Mouse (Mus musculus) left cerebral cortex, postnatal 25 days (tissue): ENCODE results near the gene Arl4d. TPM values are rescaled to one million over a fixed set of nuclear protein-coding genes. Genes with fewer than 3 reads are reported as not detected.
"Not testable (repeated sequence)": the region's sequence is repeated elsewhere in the genome, so short reads cannot be mapped to it uniquely, and the experiment has no call there.

Experiments used
- DNase-seq, 2 experiments: peaks; one replicate each; pipeline ENCODE4 v3.0.0; 2022; ENCODE audit warnings: low spot score in 2 of 2, mixed read lengths in 1 of 2
- intact Hi-C: fragments of 180-260 bp; cut with DNase I; formaldehyde crosslinking; loops from one replicate; pipeline ENCODE4 v1.15.1; 2025
- total RNA-seq, 2 experiments: library from RNA; stranded (reverse); gene quantifications; 2 replicates each; pipeline ENCODE4 v1.2.3; 2021

The Arl4d gene
- total RNA-seq, 2 experiments from 2014 or later = 23.9 to 32.1 TPM

DNA sequence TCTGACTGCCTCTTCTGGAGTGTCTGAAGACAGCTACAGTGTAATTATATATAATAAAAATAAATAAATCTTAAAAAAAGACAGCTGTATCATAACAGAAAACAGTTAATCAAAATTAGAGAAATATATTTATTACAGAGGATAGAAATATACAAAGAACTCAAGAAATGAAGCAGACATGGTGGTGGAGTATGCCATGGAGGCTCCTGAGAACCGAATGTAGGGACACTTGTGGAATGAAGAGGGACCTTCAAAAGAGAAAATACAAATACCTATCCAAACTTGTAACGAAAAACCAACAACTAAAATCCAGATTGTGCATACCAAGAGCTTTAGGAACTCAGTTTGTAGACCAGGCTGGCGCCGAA is 20.3 kb upstream of the Arl4d start:
- DNase-seq, intact Hi-C loops: not testable (repeated sequence)

DNA sequence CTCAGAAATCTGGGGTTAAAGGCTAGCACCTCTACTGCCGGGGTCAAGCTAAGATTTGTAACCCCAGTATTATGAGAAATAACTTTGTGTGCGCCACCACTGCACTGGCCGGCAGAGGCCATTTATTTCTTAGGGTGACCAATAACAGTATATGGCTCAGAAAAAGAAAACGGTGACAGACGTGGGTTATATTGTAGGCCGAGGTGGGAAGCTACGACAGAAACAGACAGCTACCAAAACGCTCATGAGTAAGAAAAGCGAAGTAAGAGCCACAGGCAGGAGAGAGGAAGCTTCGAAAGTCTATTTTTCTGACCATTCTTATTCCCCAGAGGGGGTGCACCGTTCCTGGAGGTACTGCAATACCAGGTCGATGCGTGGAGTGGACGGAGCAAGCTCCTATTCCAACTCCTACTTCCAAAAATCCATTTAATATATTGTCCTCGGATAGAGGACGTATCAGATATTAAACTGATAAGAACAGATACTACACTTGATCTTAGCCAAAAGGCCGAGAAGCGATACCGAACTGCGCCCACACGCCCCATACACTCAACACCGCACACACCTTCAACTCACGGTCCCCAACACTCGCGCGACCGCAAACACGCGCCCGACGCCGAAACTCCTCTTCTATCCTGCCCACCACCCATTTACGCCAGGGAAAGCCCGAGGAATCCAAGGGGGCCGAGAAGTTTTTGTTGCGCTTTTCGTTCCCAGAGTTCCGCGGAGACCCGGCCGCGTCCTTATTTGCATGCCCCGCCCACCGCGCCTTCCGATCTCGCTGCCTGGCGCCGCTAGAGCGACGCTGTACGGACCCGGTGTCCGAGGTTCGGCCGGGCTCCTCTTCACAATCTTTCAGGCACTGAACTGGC is 19.7 kb upstream of the Arl4d start:
- peak; percentile 64 to 73 for DNase-seq
- intact Hi-C loops = not testable (repeated sequence)

DNA sequence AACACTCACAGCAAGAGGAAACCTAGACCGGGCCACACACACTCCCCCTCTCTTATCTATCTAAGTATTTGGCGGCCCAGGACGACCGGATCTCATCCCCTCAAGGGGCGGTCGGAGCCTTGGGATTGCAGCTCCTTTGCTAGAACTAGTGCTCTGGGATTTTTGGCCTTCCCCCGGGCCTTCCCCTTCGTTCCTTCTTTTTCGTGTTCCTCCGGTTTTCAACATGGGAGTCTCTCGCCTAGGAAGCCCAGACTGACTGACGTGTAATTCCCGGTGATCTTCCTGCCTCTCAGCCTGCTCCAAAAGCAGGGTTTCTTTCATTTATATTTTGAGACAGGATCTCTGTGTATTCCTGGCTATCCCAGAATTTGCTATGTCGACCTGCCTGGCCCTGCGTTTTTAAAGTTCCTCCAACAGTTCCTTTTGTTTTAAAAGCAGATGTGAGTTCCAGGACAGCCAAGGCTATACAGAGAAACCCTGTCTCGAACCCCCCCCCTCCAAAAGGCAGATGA is 19.0 kb upstream of the Arl4d start:
- DNase-seq, intact Hi-C loops: not testable (repeated sequence)

- DNase-seq, intact Hi-C loops: not testable (repeated sequence)
Observed at GRCm38 (mm10) chr11:101647093-101647492, 18.2 kb upstream of the Arl4d start.

GRCm38 (mm10) chr11:101656356-101656755 is 9.0 kb upstream of the Arl4d start:
- intact Hi-C loops = no loop called here
- DNase-seq = no peak

GRCm38 (mm10) chr11:101657528-101657885 is 7.8 kb upstream of the Arl4d start:
- intact Hi-C loops = no loop called here
- DNase-seq = no peak

- DNase-seq = peak; percentile 86 to 89
- intact Hi-C loops = loop anchor here (1.0 kb wide), 1 partner anchor 74 kb away; the partner anchor contains the start of gene Dhx8
Observed at GRCm38 (mm10) chr11:101657886-101658750, 7.2 kb upstream of the Arl4d start.

DNA sequence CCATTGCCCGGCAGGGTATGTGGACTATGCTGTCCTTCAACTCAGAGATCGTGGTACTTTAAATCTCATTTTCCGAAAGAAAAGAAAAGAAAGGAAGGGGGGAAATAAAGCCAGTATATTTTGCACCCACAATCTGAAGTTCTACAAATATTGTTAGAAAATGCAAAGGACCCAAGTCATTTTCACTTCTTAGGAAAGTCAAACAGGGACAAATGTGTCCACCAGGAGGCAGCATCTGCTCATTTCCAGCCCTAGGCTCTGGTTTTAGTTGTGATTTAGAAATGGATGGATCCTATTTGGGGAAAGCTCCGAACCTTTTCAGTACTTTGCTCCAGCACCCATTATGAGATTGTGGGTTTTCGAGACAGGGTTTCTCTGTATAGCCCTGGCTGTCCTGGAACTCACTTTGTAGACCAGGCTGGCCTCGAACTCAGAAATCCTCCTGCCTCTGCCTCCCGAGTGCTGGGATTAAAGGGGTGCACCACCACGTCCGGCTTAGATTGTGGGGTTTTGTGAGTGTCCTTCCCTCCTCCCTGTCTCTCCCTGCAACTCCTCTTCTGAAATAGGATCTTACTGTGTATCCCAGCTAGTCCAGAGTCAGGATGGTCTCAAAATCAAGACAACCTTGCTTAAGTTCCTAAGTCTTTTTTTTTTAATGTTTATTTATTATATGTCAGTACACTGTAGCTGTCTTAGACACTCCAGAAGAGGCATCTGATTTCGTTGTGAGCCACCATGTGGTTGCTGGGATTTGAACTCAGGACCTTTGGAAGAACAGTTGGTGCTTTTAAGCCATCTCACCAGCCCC is 6.4 kb upstream of the Arl4d start:
- DNase-seq = peak; percentile 54 to 61
- intact Hi-C loops = loop anchor here (1.0 kb wide), 1 partner anchor 73 kb away; the partner anchor contains the start of gene Dhx8

DNA sequence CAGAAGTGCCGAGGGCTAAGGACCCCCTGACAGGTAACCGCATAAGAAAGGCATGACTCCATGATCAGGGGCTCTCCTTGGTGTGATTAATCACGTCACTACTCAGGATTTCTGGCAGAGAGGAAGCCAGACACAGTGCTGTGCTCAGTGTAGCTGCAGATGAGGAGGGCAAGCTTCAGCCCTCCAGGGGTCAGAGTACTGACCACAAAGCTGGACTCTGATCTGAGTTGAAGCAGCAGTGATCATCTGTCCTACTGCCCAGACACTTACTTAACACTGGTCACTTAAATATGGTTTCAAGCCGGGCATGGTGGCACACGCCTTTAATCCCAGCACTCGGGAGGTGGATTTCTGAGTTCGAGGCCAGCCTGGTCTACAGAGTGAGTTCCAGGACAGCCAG is 4.2 kb upstream of the Arl4d start:
- no peak for DNase-seq
- intact Hi-C loops = no loop called here

GRCm38 (mm10) chr11:101661786-101662185 is 3.6 kb upstream of the Arl4d start:
- DNase-seq = no peak
- intact Hi-C loops = no loop called here

DNA sequence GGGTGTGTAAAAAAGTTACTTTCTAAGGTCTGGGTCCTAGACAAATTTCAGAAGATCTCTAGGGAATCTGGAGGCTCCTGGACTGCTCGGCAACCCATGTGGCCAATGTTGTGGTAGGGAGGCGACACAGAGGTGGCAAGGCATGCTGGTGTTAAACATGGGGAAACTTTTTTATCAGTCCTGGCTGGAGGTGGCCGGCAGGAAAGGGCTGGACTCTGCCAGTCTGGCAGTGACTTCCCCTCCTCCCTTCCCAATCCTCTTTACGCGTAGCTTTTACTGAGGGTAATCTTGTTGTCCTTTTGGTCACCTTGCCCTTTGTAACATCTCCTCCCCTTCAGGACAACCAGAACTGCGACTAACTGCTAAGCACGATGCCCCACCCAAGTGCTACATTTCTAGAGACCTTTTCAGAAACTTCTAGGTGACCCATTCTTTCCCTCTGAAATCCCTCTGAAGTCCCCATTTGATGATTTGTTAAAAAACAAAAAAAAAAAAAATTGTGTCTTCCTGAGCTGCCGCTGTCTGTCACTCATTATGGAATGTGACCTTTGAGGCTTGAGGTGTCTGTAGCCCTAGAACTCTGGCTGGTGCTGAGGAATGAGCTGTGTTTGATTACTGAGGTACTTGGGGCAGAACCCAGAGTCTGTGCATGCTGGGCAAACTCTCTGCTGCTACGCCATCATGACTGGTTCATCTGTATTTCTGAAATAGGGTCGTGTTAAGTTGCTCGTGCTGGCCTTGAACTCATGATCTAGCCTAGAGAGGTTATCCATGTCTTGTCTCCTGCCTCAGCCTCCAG is 1.9 kb upstream of the Arl4d start:
- DNase-seq = no peak
- intact Hi-C loops = no loop called here

- intact Hi-C loops = loop anchor here (1.0 kb wide), 2 partner anchors 22 to 67 kb away; partner anchors contain the start of gene Dhx8
- no peak for DNase-seq
Observed at GRCm38 (mm10) chr11:101665636-101665992, 273 bp downstream of the Arl4d start.

DNA sequence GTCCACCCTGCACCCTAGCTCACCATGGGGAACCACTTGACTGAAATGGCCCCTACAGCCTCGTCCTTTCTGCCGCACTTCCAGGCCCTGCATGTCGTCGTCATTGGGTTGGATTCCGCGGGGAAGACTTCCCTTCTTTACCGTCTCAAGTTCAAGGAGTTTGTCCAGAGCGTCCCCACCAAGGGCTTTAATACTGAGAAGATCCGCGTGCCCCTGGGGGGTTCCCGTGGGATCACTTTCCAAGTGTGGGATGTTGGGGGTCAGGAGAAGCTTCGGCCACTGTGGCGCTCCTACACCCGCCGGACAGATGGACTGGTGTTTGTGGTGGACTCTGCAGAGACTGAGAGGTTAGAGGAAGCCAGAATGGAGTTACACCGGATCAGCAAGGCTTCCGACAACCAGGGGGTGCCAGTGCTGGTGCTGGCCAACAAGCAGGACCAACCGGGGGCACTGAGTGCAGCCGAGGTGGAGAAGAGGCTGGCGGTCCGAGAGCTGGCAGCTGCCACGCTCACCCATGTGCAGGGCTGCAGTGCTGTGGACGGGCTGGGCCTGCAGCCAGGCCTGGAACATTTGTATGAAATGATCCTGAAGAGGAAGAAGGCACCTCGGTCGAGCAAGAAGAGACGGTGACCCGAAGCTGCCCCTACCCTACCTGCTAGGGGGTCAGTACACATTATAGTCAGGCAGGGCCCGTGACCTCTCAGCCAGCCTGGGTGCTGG is 1.4 kb downstream of the Arl4d start:
- DNase-seq = peak in 1 of 2 experiments; percentile 20

DNA sequence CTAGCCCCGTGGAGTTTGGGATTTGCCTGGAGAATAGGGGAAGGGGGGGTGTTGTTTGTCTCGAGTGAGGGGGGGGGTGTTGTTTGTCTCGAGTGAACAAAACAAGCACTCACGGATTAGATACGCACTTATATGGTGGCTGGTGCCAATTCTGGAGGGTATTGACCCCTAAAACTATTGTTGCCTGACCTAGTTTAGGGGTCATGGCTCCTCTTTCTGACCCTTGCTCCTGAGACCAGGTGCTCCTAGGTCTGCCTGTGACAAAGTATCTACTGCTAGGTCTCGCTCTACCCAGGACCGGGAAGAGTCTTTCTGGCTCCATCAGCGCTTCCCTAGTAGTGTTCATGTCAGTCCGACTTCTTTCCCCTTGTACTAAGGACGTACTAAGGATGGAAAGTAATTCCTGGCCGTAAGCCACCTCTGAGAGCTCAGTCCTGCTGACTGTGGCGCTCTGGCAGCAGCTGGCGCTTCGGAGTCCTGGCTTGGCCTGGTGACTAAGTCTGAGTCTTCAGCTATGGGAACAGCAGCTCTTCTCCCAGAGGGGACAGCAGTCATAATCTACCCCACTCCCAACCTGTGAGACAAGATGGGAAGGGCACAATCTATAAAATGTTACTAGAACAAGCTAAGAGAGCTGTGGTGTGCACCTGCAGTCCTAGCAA is 2.7 kb downstream of the Arl4d start:
- peak; percentile 41 to 83 for DNase-seq

More for the DNA sequence above, 1.4 kb downstream of the Arl4d start:
- intact Hi-C loops = no loop called here

GRCm38 (mm10) chr11:101668546-101669261 is 3.4 kb downstream of the Arl4d start:
- DNase-seq = peak; percentile 12 to 43
- intact Hi-C loops = no loop called here

More for the DNA sequence above, 2.7 kb downstream of the Arl4d start:
- intact Hi-C loops = no loop called here

- intact Hi-C loops = no loop called here
- DNase-seq = no peak
Observed at GRCm38 (mm10) chr11:101670334-101670733, 5.0 kb downstream of the Arl4d start.

DNA sequence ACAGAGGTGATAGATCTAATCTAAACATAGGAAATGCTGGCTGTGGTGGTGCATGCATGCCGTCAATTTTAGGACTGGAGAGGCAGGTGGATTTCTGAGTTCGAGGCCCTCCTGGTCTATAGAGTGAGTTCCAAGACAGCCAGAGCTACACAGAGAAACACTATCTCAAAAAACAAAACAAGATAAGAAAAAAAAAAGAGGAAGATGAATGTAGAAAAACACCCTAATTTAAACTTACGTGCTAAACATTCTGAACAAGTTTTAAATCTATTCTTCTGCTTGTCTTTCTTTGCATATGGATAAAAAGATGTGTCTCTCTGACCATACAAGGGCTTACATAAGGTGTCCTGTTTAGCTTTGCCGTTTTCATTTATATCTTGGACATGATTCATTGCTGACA is 5.9 kb downstream of the Arl4d start:
- intact Hi-C loops = no loop called here
- no peak for DNase-seq
